Mouse (Mus musculus) T-cell, adult 66 days (primary cell): Measurements from ENCODE around the gene Pabpn1. TPM values are rescaled to one million over a fixed set of nuclear protein-coding genes. Genes with fewer than 3 reads are reported as not detected.

Source experiments
- total RNA-seq, 2 experiments: library from RNA; stranded (reverse); gene quantifications; 3 replicates in 1 of 2; 4 replicates in 1 of 2; pipeline ENCODE4 v1.2.4; 2023

Gene Pabpn1
- total RNA-seq = 100 to 1,000 TPM; 291 TPM

GRCm38 (mm10) chr14:54892200-54892599 is at the start of gene Pabpn1:
Gene Pabpn1, plus strand, starts transcription at chr14:54892500.

DNA sequence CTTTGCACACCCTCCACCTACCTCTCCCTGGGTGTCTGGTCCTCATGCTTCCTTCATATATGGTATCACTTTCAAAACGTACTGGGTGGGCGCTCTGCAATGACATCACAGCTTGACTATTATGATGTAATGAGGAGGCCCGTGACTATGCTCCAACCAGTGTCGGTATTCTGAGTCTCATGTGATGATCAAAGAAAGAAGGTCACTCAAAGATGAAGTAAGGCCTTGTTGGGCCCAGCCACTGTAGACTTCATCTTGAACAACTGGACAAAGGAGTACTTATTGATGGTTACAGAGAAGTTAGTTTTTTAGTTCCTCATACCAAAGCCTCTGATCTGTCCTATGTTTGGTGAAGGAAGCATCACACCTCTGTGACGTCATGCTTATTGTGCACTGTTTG is 21.4 kb upstream of the Pabpn1 start, which contains the start of gene Homez:
TSS of gene Homez (minus strand) at position 101 of the 400 bp plus-strand sequence.

DNA sequence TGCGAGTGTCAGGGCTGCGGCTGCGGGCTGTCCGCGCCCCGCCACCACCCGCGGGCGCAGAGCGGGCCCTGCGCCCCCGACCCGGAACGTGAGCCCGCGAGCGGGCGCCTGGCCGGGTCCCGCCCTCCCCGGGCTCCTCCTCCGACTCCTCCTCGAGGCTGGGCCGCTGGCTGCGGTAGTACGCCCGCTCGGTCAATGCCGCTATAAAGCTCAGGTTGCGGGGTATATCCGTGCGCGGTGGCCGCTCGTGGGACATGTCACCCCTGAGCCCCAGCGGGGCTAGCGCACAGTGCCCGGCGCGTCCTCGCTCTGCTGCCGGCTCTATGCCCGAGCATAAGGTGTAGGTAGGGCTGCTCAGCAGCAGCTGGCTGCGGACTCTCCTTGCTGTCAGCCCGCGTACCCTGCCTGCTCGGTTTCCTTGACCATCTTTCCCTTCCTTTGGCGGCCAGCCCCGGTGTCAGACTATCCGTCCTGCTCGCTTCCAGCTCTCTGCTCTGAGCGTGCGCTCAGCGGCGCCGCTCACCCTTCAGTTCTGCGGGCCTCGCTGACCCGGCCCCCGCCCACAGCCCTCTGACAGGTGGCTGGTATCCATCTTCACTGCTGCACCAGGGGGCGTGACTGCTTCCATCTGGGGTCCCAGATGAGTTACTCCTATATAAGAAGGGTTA is 15.1 kb upstream of the Pabpn1 start, which contains the start of gene Ppp1r3e:
TSS of gene Ppp1r3e (minus strand) at position 503 of the 668 bp plus-strand sequence.

DNA sequence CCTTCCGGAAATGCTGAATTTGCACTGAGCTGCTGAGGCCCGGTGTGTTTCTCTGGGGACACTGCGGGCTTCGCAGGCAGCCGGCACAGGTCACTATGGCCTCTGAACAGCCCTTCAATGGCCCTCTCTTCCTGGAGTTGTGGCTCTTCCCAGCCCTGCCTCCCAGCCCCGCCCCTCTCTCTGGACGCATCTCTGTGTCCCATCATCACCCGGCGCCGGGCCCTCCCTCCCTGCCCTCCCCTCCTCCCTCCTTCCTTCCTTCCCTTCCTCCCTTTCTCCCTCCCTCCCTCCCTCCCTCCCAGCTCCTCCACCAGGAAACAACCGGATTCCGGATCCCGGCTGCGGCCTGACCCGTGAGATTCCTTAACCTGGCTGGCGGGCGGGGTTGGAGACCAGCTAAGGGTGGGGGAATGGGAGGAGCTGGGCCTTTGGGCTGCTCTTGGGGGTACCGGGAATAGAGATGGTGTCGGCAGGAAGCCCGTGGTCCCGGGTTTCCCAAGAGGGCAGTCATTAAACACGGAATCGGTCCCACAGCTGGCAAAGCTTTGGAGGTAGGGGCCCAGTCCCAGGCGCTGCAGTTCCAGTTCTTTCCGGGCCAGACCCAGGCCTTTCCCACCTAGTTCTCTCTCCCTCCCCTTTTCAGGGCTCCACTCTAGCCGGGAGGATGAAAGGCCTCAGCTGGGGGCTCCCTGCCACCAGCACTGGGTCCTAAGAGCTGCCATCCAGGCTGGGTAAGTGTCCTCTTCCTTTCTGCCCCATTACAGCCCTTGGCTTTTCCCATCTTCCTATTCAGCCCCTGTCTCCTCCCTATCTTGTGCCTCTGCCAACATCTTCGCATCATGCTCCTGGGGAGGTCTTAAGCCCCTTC is 8.9 kb upstream of the Pabpn1 start, which contains the start of the genes Bcl2l2 and Gm20521:
TSS of gene Bcl2l2 (plus strand) at position 224 of the 868 bp plus-strand sequence.
TSS of gene Gm20521 (plus strand) at position 288 of the 868 bp plus-strand sequence.

DNA sequence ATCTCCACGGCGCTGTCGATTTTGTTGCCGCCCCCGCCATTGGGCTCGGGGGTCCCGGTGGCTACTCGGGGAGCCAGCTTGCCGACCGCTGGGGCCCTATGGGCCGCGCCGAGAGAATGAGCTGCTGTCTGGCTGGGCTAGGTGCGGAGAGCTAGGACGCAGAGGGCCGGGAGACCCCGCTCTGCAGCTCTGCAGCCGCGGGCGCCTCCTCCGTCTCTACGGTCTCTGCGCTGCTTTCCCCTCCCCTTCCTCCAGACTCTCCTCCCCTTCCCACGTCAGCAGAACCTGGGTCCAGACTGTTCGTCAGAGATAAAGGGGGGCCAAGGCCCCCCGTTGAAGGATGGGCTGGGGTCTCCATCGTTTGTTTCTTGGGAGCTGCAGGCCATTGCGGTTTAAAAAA is 20.6 kb downstream of the Pabpn1 start, which contains the start of gene Slc22a17:
TSS of gene Slc22a17 (minus strand) at position 247 of the 400 bp plus-strand sequence.

GRCm38 (mm10) chr14:54925349-54926342 is 33.3 kb downstream of the Pabpn1 start, which contains the start of gene Efs:
Gene Efs, minus strand, starts transcription at chr14:54926126.

GRCm38 (mm10) chr14:54932645-54933150 is 40.4 kb downstream of the Pabpn1 start, which contains the start of gene Il25:
Gene Il25, plus strand, starts transcription at chr14:54932695.

GRCm38 (mm10) chr14:54935904-54936830 is 43.9 kb downstream of the Pabpn1 start, which contains the start of gene Cmtm5:
Gene Cmtm5, plus strand, starts transcription at chr14:54936261.

Other genes with a start within 250 kb of the Pabpn1 start
- gene 1700123O20Rik, start 206.3 kb upstream of the Pabpn1 start, total RNA-seq = 10 to 100 TPM; 37.4 to 47.4 TPM
- gene Acin1, start 205.6 kb upstream of the Pabpn1 start, total RNA-seq = 100 to 1,000 TPM; 566 to 583 TPM
- not detected for gene Gm29776, start 193.7 kb upstream of the Pabpn1 start, total RNA-seq
- gene Cebpe, start 180.3 kb upstream of the Pabpn1 start, total RNA-seq = not detected
- gene Slc7a8, start 110.6 kb upstream of the Pabpn1 start, total RNA-seq = under 1 TPM in 1 of 2 experiments, not detected in 1; 0.29 TPM
- not detected for gene Rnf212b, start 78.4 kb upstream of the Pabpn1 start, total RNA-seq
- gene Homez, start 21.5 kb upstream of the Pabpn1 start, total RNA-seq = 10 to 100 TPM; 11.3 to 11.7 TPM
- 10 to 100 TPM; 14.3 to 14.8 TPM for gene Ppp1r3e, start 14.9 kb upstream of the Pabpn1 start, total RNA-seq
- 1 to 10 TPM; 1.9 to 2.8 TPM for gene Bcl2l2, start 9.1 kb upstream of the Pabpn1 start, total RNA-seq
- 1 to 10 TPM in 1 of 2 experiments, not detected in 1; 1.4 TPM for gene Gm20521, start 9.1 kb upstream of the Pabpn1 start, total RNA-seq
- 1 to 10 TPM; 2.7 to 3.8 TPM for gene Slc22a17, start 20.6 kb downstream of the Pabpn1 start, total RNA-seq
- gene Efs, start 33.6 kb downstream of the Pabpn1 start, total RNA-seq = not detected
- not detected for gene Il25, start 40.2 kb downstream of the Pabpn1 start, total RNA-seq
- gene Cmtm5, start 43.8 kb downstream of the Pabpn1 start, total RNA-seq = not detected
- not detected for gene Myh6, start 74.4 kb downstream of the Pabpn1 start, total RNA-seq
- gene Gm17428, start 84.4 kb downstream of the Pabpn1 start, total RNA-seq = not detected
- not detected for gene Myh7, start 102.1 kb downstream of the Pabpn1 start, total RNA-seq
- 100 to 1,000 TPM in 1 of 2 experiments, 10 to 100 TPM in 1; 99.7 to 112 TPM for gene Ngdn, start 123.0 kb downstream of the Pabpn1 start, total RNA-seq
- gene Zfhx2, start 199.8 kb downstream of the Pabpn1 start, total RNA-seq = 10 to 100 TPM; 29.3 to 34.2 TPM
- 10 to 100 TPM; 10.1 to 10.8 TPM for gene Thtpa, start 202.3 kb downstream of the Pabpn1 start, total RNA-seq
- gene Ap1g2, start 214.1 kb downstream of the Pabpn1 start, total RNA-seq = 100 to 1,000 TPM; 116 TPM
- gene Jph4, start 224.4 kb downstream of the Pabpn1 start, total RNA-seq = not detected